Mouse (Mus musculus): ENCODE data around the gene Anxa10. TPM values are rescaled to one million over a fixed set of nuclear protein-coding genes. Genes with fewer than 3 reads are reported as not detected.

Anxa10 gene
- polyA plus RNA-seq, 1 experiment from 2014 or later: not detected

Other genes with a start within 250 kb of the Anxa10 start
- gene Palld, start 220.5 kb downstream of the Anxa10 start, polyA plus RNA-seq (2015; fragmentation: Nextera tagmentation; extraction: Ambion mirVana): 93.5 and 96.5 TPM in 2 replicates
- gene Ddx60, start 195.1 kb downstream of the Anxa10 start, polyA plus RNA-seq (2015; fragmentation: Nextera tagmentation; extraction: Ambion mirVana): 0.55 and 0.64 TPM in 2 replicates

All from lung, embryonic 15.5 days (tissue).